Mouse (Mus musculus): ENCODE measurements around the gene Gm20388. TPM values are rescaled to one million over a fixed set of nuclear protein-coding genes. Genes with fewer than 3 reads are reported as not detected.

The Gm20388 gene
- polyA plus RNA-seq, 1 experiment from 2014 or later, result not detected

- Histone ChIP-seq H3K4me1 (peaks cover 32% of the 10 kb centered on the region), H3K4me2 (peak within 1 kb of the TSS; percentile 94), H3K27ac (peak within 1 kb of the TSS; percentile 66), H3K36me3 (peaks cover 19% of the 10 kb centered on the region), H3K9ac (peak within 1 kb of the TSS; percentile 80), H3K27me3 (no peaks in the 10 kb centered on the region), H3K4me3 (peak within 1 kb of the TSS; percentile 70), H3K9me3 (no peaks in the 10 kb centered on the region)
- under 1% methylated on average over 57 of the region's 57 CpGs for WGBS
- peak; percentile 95 for ATAC-seq (ENCODE audit: insufficient number of reproducible peaks, insufficient read depth, low FRiP score, low TSS enrichment, low read depth)
Measured at GRCm38 (mm10) chr8:122611295-122612133, 2700.9 kb downstream of the Gm20388 start, which contains the start of the genes Galns and Trappc2l. TSS of gene Galns (minus strand) at chr8:122611463. TSS of gene Trappc2l (plus strand) at chr8:122611640.

GRCm38 (mm10) chr8:122616181-122616905 lies 2705.7 kb downstream of the Gm20388 start:
- 59% methylated on average over 9 of the region's 9 CpGs for WGBS
- Histone ChIP-seq H3K4me1 (peaks cover 43% of the 10 kb centered on the region), H3K4me3 (no peak overlapping the region), H3K27me3 (no peaks in the 10 kb centered on the region), H3K36me3 (peaks cover 19% of the 10 kb centered on the region), H3K4me2 (no peak overlapping the region), H3K9me3 (no peaks in the 10 kb centered on the region), H3K27ac (no peak overlapping the region), H3K9ac (0 out of 2 replicates have a peak overlapping the region, but pooled peaks have one; percentile 12)
- no peak for ATAC-seq (ENCODE audit: insufficient number of reproducible peaks, insufficient read depth, low FRiP score, low TSS enrichment, low read depth)

- Histone ChIP-seq H3K4me3 (no peak overlapping the region), H3K36me3 (peaks cover 19% of the 10 kb centered on the region), H3K9me3 (no peaks in the 10 kb centered on the region), H3K27ac (no peak overlapping the region), H3K4me1 (peaks cover 31% of the 10 kb centered on the region), H3K4me2 (no peak overlapping the region), H3K9ac (no peak overlapping the region), H3K27me3 (no peaks in the 10 kb centered on the region)
- no peak for ATAC-seq (ENCODE audit: insufficient number of reproducible peaks, insufficient read depth, low FRiP score, low TSS enrichment, low read depth)
- WGBS, result 28% methylated on average over 5 of the region's 7 CpGs
Measured at GRCm38 (mm10) chr8:122617947-122618546, 2707.4 kb downstream of the Gm20388 start.

- Histone ChIP-seq H3K27ac (no peak overlapping the region), H3K9ac (no peak overlapping the region), H3K4me3 (no peak overlapping the region), H3K4me1 (peaks cover 31% of the 10 kb centered on the region), H3K4me2 (no peak overlapping the region), H3K9me3 (no peaks in the 10 kb centered on the region), H3K27me3 (no peaks in the 10 kb centered on the region), H3K36me3 (peaks cover 16% of the 10 kb centered on the region)
- 67% methylated on average over 6 of the region's 6 CpGs for WGBS
- ATAC-seq (ENCODE audit: insufficient number of reproducible peaks, insufficient read depth, low FRiP score, low TSS enrichment, low read depth), result no peak
Measured at GRCm38 (mm10) chr8:122618660-122619378, 2708.2 kb downstream of the Gm20388 start.

GRCm38 (mm10) chr8:122620446-122620845 lies 2709.8 kb downstream of the Gm20388 start:
- no peak overlapping the region for H3K9ac ChIP-seq
- 30% methylated on average over 5 of the region's 5 CpGs for WGBS
- no peak overlapping the region for H3K27ac ChIP-seq
- H3K4me2 ChIP-seq, result no peak overlapping the region
- H3K36me3 ChIP-seq, result 0 out of 2 replicates have a peak, but pooled peaks cover 1% of the 10 kb centered on the region
- no peaks in the 10 kb centered on the region for H3K27me3 ChIP-seq
- peaks cover 30% of the 10 kb centered on the region for H3K4me1 ChIP-seq
- no peak for ATAC-seq (ENCODE audit: insufficient number of reproducible peaks, insufficient read depth, low FRiP score, low TSS enrichment, low read depth)
- H3K4me3 ChIP-seq, result no peak overlapping the region
- no peaks in the 10 kb centered on the region for H3K9me3 ChIP-seq

GRCm38 (mm10) chr8:122622727-122623126 lies 2712.1 kb downstream of the Gm20388 start, which contains the start of gene Pabpn1l:
TSS of gene Pabpn1l (minus strand) at chr8:122622739.
- Histone ChIP-seq H3K4me3 (no peak within 1 kb of the TSS), H3K36me3 (no peaks in the 10 kb centered on the region), H3K4me2 (no peak within 1 kb of the TSS), H3K9me3 (no peaks in the 10 kb centered on the region), H3K4me1 (peaks cover 26% of the 10 kb centered on the region), H3K9ac (no peak within 1 kb of the TSS), H3K27ac (no peak within 1 kb of the TSS), H3K27me3 (no peaks in the 10 kb centered on the region)
- ATAC-seq (ENCODE audit: insufficient number of reproducible peaks, insufficient read depth, low FRiP score, low TSS enrichment, low read depth), result no peak
- WGBS, result 54% methylated on average over 6 of the region's 6 CpGs

- Histone ChIP-seq H3K9ac (no peak overlapping the region), H3K27ac (no peak overlapping the region)
Measured at GRCm38 (mm10) chr8:122623844-122624642, 2713.4 kb downstream of the Gm20388 start.

GRCm38 (mm10) chr8:122624653-122625052 lies 2714.0 kb downstream of the Gm20388 start:
- 71% methylated on average over 5 of the region's 5 CpGs for WGBS
- H3K27ac ChIP-seq, result no peak overlapping the region
- no peak overlapping the region for H3K4me2 ChIP-seq
- no peak overlapping the region for H3K9ac ChIP-seq
- no peak for ATAC-seq (ENCODE audit: insufficient number of reproducible peaks, insufficient read depth, low FRiP score, low TSS enrichment, low read depth)
- H3K9me3 ChIP-seq, result no peaks in the 10 kb centered on the region
- H3K4me1 ChIP-seq, result peaks cover 15% of the 10 kb centered on the region
- H3K36me3 ChIP-seq, result no peaks in the 10 kb centered on the region
- no peak overlapping the region for H3K4me3 ChIP-seq
- H3K27me3 ChIP-seq, result peaks cover 4% of the 10 kb centered on the region; the same call in 1 of the 2 replicates

More at GRCm38 (mm10) chr8:122623844-122624642, 2713.4 kb downstream of the Gm20388 start:
- Histone ChIP-seq H3K4me1 (peaks cover 20% of the 10 kb centered on the region), H3K36me3 (no peaks in the 10 kb centered on the region), H3K9me3 (no peaks in the 10 kb centered on the region), H3K27me3 (peaks cover 4% of the 10 kb centered on the region; the same call in 1 of the 2 replicates), H3K4me3 (no peak overlapping the region), H3K4me2 (no peak overlapping the region)
- WGBS, result 87% methylated on average over 17 of the region's 17 CpGs
- no peak for ATAC-seq (ENCODE audit: insufficient number of reproducible peaks, insufficient read depth, low FRiP score, low TSS enrichment, low read depth)

- no peak overlapping the region for H3K9ac ChIP-seq
- H3K9me3 ChIP-seq, result no peaks in the 10 kb centered on the region
- H3K27ac ChIP-seq, result no peak overlapping the region
- ATAC-seq (ENCODE audit: insufficient number of reproducible peaks, insufficient read depth, low FRiP score, low TSS enrichment, low read depth), result no peak
- WGBS, result 64% methylated on average over 9 of the region's 9 CpGs
- H3K4me3 ChIP-seq, result no peak overlapping the region
- no peak overlapping the region for H3K4me2 ChIP-seq
- 0 out of 2 replicates have a peak, but pooled peaks cover 6% of the 10 kb centered on the region for H3K36me3 ChIP-seq
- peaks cover 17% of the 10 kb centered on the region for H3K4me1 ChIP-seq
- H3K27me3 ChIP-seq, result peaks cover 12% of the 10 kb centered on the region
Measured at GRCm38 (mm10) chr8:122625811-122626210, 2715.2 kb downstream of the Gm20388 start.

GRCm38 (mm10) chr8:122626896-122627295 lies 2716.3 kb downstream of the Gm20388 start:
- no peak for ATAC-seq (ENCODE audit: insufficient number of reproducible peaks, insufficient read depth, low FRiP score, low TSS enrichment, low read depth)
- Histone ChIP-seq H3K4me3 (no peak overlapping the region), H3K4me1 (peaks cover 17% of the 10 kb centered on the region), H3K27me3 (peaks cover 12% of the 10 kb centered on the region), H3K9me3 (no peaks in the 10 kb centered on the region), H3K9ac (no peak overlapping the region), H3K27ac (no peak overlapping the region), H3K4me2 (no peak overlapping the region), H3K36me3 (0 out of 2 replicates have a peak, but pooled peaks cover 6% of the 10 kb centered on the region)
- 76% methylated on average over 2 of the region's 2 CpGs for WGBS
